Mouse (Mus musculus) mature B cell (primary cell): ENCODE measurements around the gene Efna1.

ENCODE experiments used
- in situ Hi-C: fragments of 300-500 bp; cut with MboI; formaldehyde crosslinking; loops from 2 replicates; pipeline ENCODE4 v1.14.3; 2019

The Efna1 gene

DNA sequence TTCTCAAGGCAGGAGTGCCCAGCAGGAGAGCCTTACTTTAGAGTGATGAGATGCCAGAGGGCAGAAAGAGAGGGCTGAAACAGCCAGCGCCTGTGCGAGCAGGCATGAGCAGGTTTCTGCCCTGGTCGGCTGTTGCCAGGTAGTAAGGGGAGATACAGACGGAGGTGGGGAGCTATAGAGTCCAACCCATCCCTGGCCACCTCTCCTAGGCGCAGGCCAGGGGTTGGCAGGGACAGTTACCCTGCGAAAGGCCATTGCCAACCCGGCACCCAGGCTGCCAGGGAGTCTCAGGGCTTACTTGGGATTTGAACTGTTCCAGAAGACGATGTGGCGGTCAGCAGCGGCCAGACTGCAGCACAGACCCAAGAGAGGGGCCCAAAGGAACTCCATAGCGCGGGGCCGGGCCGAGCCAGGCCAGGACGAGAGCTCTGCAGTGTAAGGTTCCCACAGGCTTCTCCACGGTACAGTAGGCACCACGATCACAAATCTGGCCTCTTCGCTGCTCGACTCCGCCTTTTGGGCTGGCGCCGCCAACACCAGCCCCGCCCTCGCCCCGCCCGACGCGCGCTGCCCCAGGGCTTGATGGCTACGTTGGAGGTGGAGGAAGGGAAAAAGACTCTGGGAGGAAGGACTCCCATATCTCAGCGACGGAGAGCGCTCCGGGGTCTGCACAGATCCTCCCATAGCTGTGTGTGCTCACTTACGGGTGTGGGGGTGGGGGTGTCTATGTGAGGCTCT lies 1.6 kb downstream of the Efna1 start:
- in situ Hi-C loops: no loop called here

DNA sequence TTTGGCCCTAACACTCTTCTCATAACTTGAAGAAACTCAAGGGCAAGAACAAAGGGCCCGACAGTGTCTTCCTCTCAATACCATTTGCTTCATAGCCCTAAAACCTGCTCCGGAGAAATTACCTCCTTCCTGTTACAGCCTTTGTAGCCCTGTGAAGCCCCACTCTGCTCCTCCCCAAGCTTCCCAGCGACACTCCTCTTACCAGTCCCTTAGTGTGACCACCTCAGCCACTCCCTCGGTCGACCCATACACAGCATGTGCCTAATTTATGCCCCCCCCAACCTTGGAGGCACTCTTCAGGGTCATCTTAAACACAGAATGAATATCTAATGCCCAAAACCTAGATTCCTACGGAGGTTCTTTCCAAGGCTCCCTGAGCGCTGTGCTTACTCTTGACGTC lies 2.3 kb downstream of the Efna1 start:
- in situ Hi-C loops: no loop called here

DNA sequence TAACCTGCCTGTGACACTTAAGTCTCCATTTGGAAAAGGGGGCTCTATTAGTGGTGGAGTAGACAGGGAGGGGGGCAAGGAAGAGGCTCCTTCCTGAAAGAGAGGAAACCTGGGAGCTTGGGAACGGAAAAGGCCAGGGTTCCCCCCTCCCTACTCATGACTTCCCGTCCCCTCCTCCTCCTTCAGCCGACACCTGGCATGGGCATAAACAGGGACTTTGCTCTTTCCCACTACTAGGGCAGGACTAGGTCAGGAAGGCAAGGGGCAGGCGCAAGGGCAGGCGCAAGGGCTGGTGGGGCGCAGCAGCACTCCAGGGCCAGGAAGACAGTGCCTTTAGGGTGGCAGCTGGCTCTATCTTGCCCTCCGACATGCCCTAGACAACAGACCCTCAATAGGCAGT lies 2.8 kb downstream of the Efna1 start:
- in situ Hi-C loops: no loop called here

DNA sequence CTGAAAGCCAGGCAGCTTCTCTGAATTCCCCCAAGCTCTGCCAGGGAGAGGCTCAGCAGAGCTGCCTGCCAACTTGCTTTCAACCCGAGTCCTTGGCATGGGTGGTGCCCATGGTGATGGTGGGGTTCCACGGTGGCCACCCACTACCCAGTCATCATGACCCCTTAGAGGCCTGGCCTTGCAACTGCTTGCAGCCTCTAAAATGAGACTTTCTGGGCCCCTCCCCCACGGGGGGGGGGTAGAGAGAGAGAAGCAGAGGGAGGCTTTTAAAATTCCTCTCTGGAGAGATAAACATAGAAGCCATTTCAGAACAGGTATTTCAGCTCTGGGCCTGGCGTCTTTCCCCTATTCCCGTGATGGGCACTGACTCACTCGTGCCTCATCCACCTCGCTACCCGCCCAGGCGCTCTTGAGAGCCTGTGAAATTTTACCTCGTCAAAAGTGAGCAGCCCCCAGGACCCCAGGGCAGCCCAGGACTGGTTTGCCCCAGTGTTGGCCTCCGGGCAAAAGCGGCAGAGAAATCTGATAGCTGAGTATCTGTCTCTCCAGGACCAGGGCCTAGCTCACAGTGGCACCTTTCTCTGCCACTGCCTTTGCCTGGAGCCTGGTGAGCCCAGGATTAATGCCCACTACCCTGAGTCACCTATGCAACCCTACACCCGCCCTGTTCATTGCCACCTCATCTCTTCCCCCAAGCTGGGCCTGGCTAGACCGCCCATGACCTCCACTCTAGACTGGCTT lies 3.5 kb downstream of the Efna1 start:
- in situ Hi-C loops: no loop called here

DNA sequence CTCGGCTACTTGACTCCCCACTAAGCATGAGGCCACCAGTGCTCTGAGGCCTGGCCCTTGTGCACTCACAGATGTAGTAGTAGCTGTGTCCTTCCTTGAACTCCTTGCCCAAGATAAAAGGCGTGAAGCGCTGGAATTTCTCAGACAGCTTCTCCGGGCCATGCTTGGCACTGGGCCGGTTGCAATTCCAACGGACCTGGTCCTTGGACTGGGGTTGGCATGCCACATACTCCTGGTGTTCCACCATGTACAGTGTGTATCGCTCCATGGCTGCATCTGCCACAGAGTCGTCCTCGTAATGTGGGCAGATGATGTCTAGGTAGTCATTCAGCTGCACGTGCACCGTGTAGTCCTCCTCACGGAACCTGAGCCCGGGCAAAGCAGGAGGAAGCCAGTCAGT lies 4.9 kb downstream of the Efna1 start:
- in situ Hi-C loops: no loop called here

DNA sequence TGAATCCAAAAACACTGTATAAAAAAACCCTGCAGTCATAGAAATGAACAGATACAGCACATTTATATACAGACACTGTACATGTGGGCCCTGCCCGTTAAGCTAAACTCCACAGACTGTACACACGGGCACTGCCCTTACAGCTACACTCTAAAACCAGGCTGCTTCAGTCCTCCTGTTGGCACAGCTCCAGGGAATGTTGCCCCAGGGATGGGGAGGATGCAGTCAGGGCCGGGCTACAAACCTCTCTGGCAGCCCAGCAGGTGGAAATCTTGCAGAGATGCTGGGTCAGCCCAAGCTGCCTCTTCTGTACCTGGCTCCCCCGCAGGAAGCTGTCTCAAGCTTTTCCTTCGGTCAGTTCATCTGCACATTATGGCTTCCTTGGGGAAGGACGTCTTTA lies 9.2 kb downstream of the Efna1 start:
- in situ Hi-C loops: no loop called here

DNA sequence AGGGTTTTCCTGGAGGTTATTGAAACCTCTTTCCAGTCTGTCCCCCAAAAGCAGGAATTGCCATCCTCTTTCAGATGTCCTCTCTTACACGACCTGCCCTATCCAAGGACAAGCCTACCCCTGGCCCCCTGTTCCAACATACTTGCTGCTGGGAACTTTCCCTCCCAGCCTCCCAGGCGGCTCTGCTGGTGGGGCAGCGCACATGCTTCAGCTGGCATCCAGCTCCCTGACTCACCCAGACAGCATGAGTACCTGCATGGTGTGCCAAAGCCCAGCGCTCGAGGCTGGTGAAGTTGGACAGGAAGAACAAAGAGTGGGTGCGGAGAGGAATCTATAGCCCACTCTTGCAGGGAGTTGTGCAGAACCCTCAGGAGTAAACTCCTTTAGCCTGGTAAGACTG lies 10.1 kb downstream of the Efna1 start:
- in situ Hi-C loops: no loop called here

DNA sequence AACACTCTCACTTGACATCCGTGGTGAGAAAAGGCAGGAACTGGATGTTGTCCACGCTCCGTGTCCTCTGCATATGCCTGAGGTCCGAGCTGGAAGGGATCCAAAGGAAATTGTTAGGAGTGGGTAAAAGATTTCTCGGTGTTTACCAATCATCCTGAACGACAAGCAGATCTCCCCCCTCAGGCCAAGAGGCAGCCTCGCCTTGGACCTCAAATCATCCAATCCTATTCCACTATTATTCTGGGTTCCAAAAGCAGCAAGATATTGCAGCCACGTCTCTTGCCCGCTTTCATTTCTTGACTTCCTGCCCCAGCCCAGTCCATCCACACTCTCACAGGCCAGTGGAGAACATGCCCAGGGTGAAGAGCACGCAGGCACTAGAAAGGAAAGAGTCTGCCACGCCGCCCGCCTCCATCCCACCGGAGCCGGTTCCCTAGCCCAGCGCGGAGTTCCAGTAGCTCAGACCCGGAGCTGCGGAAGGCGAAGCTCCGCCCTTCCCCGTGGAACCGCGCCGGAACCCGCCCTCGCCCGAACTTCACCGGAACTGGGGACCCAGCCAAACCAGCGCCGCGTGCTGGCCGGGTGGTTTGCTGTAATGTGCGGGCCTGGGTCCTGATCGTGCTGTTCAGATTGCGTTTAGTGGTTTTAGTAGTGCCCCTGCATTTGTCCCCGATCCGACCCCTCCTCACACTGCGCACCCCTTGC lies 10.7 kb downstream of the Efna1 start, which contains the start of gene Slc50a1:
Gene Slc50a1 (minus strand): TSS at position 520 of the 705 bp plus-strand sequence.
- in situ Hi-C loops: no loop called here

DNA sequence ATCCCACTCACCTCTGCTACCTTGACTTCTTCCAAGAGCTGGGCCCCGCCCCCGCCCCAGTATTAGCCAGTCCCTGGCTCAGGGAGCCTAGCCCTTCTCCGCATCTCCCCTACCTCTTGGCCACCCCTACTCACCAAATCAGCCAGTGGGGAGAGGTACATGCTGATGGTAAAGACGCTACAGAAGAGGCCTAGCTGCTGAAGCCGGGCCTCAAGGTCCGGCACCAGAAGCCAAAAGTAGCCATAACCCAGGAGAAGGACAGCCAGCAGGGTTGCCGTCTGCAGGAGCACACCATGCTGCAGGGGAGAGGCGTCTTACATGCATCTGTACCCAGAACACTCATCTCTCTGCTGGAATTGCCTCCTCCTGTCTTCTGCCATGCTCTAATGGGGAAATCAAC lies 12.0 kb downstream of the Efna1 start:
- in situ Hi-C loops: no loop called here

DNA sequence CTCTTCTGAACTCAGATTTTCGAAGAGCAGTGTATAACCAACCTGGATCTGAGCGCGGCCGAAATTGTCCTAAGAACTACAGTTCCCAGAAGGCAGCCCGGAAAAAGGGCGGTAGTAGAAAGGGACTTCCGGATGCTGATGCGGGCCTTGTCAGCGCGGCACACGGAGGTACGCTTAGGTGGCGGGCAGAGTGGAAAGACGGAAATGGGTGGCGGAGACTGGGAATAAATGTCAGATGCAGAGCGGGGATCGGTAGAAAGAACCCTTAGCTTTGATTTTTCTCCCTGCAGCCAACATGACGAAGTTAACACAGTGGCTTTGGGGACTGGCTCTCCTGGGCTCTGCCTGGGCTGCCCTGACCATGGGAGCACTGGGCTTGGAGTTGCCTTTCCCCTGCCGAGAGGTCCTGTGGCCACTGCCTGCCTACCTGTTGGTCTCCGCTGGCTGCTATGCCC lies 14.5 kb downstream of the Efna1 start:
- in situ Hi-C loops: no loop called here

DNA sequence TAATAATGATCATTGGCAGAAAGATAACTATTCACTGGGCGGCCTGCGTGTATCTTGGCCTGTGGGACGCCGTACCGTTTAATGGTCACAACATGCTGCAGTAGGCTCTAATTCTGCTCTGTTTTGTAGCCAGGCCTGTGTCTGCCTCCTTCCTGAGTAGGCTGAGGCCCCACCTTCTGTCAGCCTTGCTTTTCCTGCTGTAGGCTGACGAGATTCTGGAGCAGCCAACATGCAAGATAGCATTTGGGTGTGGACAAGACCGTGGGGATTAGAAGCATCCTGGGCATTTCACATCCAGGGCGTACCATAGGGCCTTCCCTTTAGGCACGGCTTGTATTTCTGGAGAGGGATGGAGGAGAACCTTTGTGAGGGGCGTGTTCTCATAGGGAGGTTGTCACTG lies 18.5 kb downstream of the Efna1 start:
- in situ Hi-C loops: no loop called here

DNA sequence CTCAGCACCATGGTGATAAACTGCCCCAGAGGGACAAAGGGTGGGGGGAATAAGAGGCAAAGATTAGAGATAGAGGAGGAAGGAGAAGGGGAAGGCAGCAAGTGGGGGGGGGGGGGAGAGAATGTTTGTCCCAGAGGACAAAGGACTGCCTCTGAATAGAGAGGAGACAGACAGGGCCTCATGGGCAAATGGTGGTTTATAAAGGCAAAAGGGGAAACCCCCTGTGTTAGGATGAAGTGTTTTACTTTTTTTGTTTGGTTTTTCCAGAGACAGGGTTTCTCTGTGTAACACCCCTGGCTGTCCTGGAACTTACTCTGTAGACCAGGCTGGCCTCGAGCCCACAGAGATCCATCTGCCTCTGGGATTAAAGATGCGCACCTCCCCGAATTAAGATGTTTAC lies 20.7 kb downstream of the Efna1 start:
- in situ Hi-C loops: no loop called here

DNA sequence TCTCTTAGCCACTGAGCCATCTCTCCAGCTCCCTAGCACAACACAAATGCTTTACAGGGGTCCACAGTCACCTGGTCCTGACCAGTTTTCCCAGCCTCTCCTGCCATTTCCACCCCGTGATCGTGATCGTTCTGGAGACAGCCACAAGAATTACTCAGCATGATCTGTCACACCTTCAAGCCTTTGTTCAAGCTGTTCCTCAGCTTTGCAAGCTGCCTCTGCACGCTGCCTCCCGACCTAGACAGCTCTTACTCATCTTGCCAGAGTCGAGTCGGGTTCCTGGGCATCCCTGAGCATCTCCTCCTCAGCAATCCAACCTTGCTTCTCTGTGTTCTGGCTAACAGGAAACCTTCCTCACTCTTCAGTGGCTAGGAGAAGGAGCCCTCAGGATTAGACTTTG lies 21.9 kb downstream of the Efna1 start, which contains the start of gene Dpm3:
Gene Dpm3 (plus strand): TSS at position 283 of the 400 bp plus-strand sequence.
- in situ Hi-C loops: no loop called here

DNA sequence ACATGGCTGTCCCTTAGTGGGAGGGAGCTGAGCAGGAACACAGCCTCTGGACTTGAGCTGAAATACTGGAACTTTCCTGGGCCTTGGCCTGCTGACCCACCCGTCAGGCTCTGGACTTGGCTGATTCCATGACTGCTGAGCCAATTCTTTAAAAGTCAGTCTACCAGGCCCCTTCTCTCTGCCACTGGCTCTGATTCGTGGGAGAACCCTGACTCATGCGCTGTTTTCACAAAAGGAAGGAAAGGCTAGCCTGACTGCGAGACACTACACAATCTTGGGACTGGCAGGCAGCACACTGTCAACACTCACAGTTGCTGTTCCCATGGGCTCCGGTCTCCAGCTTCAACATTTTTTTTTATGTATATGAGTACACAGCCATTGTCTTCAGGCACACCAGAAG lies 24.8 kb downstream of the Efna1 start:
- in situ Hi-C loops: no loop called here

DNA sequence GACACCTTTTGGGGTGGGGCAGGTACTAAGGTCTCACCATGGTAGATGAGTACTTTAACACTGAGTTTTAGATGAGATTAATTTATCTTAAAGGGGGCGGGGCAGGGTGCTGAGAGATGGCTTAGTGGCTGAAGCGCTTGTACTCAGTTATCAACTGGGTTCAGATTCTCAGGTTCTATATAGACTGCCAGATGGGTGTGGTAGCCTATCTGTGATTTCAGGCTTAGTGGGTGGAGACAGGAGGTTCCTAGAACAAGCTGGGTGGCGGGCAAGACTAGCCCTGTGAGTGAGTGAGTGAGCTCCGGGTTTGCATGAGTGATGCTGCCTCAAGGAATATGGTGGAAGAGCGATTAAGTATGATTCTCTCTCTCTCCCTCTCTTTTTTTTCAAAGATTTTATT lies 25.9 kb downstream of the Efna1 start:
- in situ Hi-C loops: no loop called here

DNA sequence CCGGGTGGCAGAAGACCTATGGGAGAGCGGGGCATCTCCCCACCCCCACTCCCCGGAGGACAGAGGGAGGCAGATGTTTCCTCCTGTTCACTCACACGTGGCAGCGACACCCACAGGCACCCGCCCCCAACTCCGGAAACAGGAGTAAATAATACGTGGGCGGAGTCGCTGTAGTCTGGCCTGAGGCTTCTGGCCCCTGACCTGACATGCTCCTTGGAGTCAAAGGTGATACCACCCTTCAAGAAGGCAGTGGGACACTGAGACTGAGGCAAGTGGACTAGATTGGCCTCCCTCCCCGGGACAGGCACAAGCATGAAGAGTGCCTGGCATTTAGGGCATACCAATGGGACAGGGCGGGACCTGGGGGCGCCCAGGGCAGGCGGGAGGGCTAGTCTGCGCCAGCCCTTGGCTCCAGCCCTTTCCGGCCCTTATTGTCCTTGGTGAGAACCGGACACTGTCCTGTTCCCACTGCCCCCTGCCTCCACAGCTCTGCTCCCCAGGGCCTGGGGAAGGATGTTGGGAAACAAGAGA lies 29.5 kb downstream of the Efna1 start:
- in situ Hi-C loops: no loop called here

DNA sequence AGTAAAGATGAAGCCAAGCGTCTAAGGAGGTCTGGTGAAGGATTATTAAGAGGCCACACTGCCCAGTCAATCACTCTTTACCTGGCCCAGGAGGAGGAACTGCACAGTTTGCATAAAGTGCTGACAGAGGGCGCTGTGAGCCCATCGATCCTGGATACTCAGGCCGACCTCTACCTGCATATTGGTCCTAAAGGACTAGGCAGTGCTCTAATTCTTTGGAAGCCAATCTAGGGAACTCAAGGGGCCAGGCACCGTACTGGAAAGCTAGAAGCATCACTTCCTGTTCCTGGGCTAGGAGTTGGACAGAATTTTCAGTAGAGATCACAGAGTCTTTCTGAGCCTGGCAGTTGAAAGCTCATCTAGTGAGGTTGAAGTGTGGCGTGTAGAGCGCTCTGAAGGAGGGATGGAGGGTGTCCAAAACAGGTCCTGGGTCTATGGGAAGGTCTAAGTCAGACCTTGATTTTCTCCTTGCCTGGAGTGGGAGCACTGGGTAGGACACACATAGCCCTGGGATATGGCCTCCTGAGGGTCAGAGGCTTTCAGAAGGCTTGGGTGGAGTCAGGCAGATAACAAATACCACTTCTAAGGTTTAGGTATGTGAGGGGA lies 30.4 kb downstream of the Efna1 start:
- in situ Hi-C loops: no loop called here

DNA sequence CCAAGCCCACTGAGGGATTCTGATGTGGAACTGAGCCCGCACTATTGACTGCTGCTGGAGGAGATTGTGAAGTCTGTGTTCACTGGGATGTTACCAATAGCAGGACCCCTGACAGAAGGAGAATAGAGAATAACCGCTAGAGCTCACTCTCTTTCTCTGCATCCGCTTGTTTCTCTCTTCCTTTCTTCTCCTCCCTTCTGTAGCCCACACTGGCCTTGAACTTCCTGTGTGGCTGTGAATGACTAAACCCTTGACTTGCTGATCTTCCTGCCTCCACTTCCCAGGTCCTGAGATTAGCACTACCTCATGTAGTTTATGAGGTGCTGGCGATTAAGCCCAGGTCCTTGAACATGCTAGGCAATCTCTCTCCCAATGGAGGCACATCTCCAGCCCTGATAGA lies 33.5 kb downstream of the Efna1 start:
- in situ Hi-C loops: loop anchor here (5.0 kb wide), 1 partner anchor 50 kb away; no protein-coding TSS in a partner anchor

DNA sequence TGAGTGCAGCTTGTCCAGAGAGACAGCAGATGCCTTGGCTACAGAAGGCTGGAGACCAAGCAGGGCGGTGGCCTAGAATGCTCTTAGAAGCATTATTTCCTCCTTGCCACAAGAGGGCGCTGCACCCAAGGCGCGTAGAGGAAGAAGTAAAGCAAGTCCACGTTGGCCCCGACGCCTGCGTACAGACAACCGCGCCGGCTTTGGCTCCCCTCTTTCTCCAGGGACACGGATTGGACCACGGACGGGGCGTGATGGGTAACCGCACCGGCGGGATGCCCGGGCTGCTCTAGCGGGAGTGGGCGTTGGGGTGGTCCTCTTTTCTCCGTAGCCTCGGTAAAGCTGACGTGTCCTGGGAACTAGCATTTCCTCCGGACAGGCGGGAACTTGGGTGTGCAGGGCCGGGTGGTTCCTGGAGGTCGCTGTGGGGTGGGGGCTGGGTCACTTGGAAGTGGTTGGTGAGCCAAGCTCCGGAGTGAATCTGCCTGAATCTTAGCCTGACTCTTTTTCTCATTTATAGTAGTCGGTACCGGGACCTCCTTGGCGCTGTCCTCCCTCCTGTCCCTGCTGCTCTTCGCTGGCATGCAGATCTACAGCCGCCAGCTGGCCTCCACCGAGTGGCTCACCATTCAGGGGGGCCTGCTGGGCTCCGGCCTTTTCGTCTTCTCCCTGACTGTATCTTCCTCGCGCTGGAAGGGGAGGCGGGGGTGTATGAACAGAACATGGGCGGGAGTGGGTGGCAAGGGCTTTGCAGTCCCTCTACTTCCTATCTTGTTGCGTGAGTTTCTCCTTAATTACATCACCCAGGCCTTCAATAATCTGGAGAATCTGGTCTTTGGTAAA lies 34.5 kb downstream of the Efna1 start, which contains the start of gene Trim46:
Gene Trim46 (minus strand): TSS at position 49 of the 840 bp plus-strand sequence.
- in situ Hi-C loops: loop anchor here (5.0 kb wide), 1 partner anchor 51 kb away; no protein-coding TSS in a partner anchor

DNA sequence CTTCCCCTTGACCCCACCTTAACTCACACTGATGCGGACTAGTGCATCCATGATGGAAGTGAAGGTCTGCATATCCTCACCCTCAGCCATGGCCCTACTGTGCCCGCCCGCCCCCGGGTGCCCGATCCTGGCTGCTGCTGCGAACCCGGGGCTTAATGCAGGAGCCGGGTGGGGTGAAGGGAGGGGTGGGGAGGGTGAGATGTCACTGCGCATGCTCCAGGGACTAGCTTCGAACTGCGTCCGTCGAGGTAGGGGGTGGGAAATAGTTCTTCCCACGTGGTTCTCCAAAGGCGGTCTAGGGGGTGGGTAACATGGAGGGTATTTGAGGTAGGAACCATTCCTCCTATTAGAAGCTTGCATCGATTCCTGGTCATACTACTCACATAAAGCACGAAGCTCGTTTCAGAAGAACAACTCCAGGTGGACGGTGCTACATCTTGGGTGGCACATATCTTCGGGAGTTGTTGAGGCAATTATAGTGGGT lies 35.2 kb downstream of the Efna1 start, which contains the start of gene Krtcap2:
Gene Krtcap2 (plus strand): TSS at position 279 of the 484 bp plus-strand sequence.
- in situ Hi-C loops: loop anchor here (5.0 kb wide), 1 partner anchor 52 kb away; no protein-coding TSS in a partner anchor
